Mouse (Mus musculus) bone marrow, adult 2 months (tissue): ENCODE results near the gene Pmepa1.

Source experiments
- CTCF ChIP-seq: fragments of 200-500 bp; IDR thresholded peaks from 2 replicates; pipeline ENCODE4 v1.5.1; 2011; ENCODE audit warnings: low read length, control low read depth; ENCODE audit not compliant: control insufficient read depth, insufficient read depth
- POLR2A ChIP-seq: fragments of 200-500 bp; IDR thresholded peaks from 2 replicates; pipeline ENCODE4 v1.6.1; 2011; ENCODE audit warnings: low read depth, mild to moderate bottlenecking, control low read depth, low read length, borderline replicate concordance; ENCODE audit not compliant: control insufficient read depth

DNA sequence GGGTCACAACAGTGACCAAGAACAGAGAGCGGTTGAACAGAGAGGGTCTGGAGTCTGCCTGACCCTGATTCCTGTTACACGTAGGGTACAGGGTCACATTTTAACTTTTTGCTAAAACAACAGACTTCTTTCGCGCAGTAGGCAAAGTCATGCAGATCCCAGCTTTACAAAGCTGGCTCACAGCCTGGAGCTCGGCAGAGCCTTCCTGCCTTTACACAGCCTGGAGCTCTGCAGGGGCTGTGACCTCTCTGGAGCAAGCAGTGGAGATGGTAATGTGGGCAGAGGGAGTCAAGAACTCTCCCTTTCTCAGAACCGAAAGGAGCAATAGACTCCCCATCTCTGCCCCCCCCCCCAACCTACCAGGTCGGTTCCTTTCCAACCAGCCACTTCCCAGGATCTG, 51.5 kb downstream of the Pmepa1 start:
- TF ChIP-seq POLR2A (no peak), CTCF (no peak)
